Mouse (Mus musculus): Measurements from ENCODE around the gene Rhobtb1. TPM values are rescaled to one million over a fixed set of nuclear protein-coding genes. Genes with fewer than 3 reads are reported as not detected.

Rhobtb1 gene
- total RNA-seq, 1 experiment from 2014 or later, result 10.6 TPM

DNA sequence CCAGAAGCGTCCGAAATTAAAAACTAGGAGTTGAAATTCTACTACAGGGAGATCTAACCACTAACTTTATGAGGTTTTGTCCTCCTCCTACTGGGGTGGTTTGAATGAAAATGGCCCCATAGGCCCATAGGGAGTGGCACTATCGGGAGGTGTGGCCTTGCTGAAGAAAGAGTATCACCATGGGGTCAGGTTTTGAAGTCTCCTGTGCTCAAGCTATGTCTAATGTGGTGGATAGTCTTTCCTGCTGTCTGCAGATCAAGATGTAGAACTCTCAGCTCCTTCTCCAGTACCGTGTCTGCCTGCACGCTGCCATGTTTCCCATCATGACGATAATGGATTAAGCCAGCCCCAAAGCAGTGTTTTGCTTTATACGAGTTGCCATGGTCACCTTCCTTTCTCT, 173.6 kb downstream of the Rhobtb1 start:
- DNase-seq, result no peak

DNA sequence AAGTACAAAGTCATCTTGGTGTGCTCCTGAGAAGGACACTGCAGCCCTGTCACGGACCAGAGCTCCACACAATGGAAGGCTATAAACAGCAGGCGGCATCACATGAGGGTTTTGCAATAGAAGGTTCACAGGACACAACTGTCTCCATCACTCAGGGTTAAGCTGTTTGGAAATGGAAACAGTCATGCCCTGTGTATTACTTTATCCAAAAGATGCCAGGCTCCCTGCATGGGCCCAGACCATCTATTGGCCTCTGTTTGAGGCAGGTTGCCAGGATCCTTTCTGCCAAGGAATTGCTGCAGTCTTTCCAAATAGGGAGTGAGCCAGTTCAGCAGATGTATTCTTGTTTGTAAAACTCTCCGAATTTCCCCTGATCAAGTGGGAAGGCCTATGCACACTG, 175.2 kb downstream of the Rhobtb1 start:
- peak; percentile 39 for DNase-seq

DNA sequence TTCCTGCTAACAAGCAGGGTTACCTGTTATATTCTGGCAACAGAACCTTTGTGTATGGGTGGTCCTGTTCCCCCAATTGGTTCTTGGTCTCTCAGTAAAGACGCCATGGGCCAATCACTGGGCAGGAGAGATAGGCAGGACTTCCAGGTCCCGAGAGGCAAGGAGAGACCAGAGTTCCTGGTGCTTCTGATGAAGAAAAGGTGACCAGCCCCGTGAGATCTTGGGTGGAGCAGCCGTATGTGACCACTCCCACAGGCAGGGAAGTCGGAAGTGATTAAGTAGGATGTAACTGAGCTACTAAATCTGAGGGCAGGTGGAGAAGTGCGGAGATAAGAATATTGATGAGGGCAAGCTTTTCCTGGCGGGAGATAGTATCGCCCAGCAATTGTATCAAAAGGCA, 176.1 kb downstream of the Rhobtb1 start:
- no peak for DNase-seq

DNA sequence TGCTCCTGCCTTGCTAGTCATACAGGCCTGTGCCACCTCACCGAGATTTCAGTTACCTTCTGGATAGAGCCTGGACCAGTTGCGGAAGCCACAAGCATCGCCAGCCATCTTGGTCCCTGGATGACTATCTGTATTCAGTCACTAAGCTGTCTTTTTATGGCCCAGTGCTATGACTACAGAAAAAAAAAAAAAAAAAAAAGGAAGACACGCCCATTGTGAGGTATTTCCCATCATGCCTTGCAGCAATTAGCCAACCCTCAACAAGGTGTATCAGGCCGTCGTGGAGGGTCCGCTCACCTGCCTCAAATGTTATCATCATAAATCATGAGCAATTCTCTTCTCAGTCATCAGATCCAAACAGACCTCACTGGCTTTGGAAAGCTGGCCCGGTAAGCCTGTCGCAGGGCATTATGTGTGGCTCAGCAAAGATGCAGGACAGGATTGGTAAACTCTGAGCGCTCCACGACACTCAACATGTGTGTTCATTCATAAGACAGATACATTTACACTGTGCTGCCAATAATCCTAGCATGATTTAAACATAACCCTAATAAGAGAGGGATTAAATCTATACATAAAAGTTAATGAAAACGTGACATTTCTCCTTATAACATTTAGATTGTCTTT, 176.9 kb downstream of the Rhobtb1 start:
- no peak for DNase-seq

DNA sequence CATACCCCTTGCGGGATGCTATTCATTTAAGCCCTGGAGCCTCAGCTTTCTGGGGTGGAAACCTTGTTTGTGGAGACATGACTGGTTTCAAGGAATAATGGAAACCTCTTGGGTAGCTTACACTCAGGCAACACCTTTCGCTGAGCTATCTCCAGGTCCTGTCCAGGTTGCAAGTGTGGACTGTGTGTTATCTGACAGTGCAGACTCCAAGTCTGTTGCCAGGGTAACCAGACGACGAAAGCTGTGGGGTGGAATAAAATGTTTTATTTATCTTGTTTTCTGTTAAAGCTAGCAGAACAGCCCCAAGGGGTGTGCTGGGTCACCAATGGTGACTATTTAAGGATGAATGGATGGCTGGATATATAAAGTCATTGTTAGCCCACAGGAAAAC, 177.4 kb downstream of the Rhobtb1 start:
- DNase-seq, result no peak

DNA sequence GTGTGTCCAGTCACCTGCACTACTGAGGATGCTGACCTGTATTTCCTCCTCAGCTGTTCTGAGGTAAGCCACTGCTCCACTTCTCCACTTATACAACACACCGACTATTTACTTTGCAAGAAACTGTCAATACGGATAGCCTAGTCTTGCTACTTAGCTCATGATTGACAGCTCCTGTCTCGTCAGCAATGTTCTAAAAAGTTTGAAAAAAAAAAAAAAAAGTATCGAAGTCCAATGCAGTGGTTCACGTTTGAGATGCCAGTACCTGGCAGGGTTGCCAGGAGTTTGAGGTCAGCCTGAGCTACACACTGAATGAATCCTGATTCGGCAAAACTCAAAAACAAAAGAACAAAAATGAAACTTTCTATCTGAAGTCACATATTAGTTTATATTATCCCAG, 180.0 kb downstream of the Rhobtb1 start:
- DNase-seq, result no peak

DNA sequence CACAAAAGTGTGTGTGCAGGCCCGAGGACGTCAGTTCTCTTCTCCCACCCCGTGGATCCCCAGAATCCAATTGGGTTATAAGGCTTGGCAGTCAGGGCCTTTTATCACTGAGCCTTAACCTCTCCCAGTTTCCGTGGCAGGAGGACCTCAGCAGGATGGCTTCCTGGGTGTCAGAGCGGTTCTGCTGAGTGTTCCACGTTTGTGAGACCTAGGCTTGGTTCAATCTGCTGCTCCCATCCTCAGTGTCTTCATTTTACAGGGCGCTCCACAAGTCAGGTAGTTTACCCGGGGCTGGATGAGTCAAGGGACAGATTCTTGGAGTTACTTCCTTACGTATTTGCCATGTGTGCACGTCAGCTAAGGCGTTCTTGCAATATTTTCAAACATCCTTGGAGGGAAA, 182.0 kb downstream of the Rhobtb1 start:
- DNase-seq, result no peak

DNA sequence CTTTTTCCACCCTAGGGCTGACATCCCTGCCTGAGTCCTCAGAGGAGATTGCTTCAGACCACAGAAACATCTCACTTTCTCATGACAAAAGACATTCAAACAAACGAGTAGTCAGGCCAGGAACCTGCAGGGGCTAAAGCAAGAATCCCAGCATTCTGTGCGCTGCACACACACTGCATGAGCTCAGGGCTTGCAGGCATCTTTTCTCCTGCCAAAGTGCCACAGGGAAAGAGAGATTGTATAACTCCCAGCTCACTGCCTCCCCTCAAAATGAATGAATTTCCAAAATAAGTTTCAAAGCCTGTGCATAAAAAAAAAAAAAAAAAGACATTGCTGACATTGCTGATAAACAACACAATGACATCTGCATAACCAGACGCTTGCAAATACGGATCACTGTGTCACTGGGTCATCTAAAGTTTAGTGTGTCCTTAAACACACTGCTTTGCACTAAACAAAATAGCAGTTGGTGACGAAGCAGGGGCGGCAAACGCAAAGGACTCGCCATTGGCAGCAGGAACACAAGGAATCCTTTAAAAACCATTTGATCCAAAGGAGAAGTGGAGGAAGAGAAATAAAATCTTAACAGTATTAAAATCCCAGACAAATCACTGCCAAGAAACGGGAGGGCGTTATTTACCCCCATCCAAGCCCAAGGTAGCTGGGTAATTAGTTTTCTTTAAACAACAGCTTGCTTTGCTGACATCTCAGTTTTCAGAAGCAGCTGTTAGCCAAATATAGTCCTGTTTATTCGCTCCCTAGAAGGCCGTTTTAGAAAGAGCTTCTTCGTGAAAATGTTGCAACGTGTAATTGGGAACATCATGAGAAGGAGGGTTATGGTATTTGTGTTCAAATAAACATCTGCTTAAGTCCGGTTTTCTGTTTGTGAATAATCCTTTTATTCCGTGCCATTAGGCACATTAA, 183.3 kb downstream of the Rhobtb1 start:
- no peak for DNase-seq

DNA sequence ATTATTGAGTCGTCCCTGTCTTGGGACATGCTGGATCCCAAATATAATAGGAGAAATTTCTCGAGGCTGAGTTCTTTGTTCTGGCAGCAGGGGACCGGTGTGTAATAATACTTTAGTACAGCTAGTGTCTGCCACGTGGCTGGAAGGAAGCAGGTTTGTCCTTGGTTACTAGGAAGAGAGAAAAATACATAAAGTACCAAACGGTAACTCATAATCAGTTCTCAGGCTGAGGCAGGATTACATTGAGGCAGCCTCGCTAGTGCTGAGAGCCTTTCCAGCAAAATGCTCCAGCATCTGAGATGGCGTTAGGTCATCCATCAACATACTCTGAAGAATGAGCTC, 183.9 kb downstream of the Rhobtb1 start:
- no peak for DNase-seq

DNA sequence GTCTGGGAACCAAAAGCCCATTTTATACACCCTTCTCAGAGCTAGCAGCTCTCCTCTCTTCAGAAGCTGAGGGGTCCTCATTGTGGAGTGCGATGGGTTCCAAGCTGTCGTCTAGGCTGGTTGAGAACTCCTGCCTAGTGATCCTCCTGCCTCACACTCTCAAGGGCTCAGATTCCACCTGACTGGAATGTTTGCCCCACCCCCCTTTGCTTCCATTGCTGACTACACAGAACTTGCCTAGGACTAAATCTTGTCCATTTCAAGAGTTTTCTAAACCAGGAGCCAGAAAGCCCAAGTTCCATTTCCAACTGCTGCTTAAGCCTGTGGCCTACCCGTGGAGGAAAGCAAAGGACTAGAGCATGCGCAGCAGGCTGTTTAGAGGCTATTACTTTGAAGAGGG, 184.4 kb downstream of the Rhobtb1 start:
- no peak for DNase-seq

DNA sequence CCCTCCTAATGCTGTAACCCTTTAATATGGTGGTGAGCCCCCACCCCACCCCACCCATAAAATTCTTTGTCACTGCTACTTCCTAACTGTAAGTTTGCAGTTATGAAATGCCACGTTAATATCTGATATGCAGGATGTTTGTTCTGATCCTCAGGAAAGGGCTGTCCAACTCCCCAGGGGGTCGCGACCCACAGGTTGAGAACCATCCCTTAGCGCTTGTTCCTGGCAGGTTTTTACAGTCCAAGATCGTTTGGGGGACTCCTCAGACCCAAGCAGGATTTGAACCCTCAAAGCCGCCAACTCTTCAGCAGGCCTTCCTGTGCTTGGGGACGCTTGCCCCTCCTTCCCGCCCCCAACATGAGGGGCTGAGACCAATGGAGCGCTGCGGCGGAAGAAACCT, 185.0 kb downstream of the Rhobtb1 start:
- DNase-seq, result no peak

DNA sequence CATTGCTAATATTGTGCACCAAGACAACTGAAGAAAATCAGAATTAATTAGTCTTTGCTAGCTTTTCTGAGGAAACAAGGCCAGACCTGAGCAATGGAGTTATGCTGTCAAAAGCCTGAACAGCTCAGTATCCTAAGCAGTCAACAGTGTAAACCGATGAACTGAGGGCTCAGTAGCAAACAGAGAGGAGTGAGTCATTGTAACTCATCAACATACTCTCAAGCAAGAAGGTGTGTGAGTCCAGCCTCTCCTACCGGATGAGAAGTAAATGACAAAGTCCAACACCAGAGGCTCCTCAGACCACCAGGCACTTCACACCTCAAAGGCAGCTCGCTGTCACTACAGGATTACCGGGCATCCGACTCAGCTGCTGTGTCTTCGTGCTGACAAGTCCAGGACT, 188.8 kb downstream of the Rhobtb1 start:
- DNase-seq, result no peak

Other genes starting within 250 kb of the Rhobtb1 start
- gene A930033H14Rik, start 61.7 kb downstream of the Rhobtb1 start, total RNA-seq (2021), result 3.2 and 5.5 TPM in 2 replicates
- 17.1 and 25.6 TPM in 2 replicates for gene Cdk1, start 201.5 kb downstream of the Rhobtb1 start, total RNA-seq (2021)
- 13.9 and 18.2 TPM in 2 replicates for gene Ank3, start 247.3 kb downstream of the Rhobtb1 start, total RNA-seq (2021)